ENCODE assay signal across 12 mouse cellular contexts in genomic region chr10:96980832-96981515, GRCm38 (mm10).
A peak's percentile ranks its signal among the peaks of the same experiment; 100 is the strongest.
DNase-seq lines count a peak whose midpoint lies in the region; ATAC-seq and TF ChIP-seq lines count a peak whose summit lies in the region.
"Had no signal": no experiment of that assay in that cellular context is flagged by ENCODE, and none has a peak within 500 bp of the region (broad histone marks: within the 10 kb centered on the region; RNA-seq: fewer than 3 reads in every experiment).

No protein-coding gene starts in this region.

- peak overlapping the region; percentile 79 for H3K27ac ChIP-seq in forebrain, embryonic 10.5 days
- peak overlapping the region; percentile 32; the same call in 1 of the 2 replicates for H3K27ac ChIP-seq in hindbrain, postnatal 0 days
- peak overlapping the region; percentile 87 for H3K27ac ChIP-seq in neural tube, embryonic 13.5 days (replicated peaks)
- no peak overlapping the region for H3K27ac ChIP-seq in heart, embryonic 12.5 days (ENCODE audit: poor library complexity, severe bottlenecking)
- H3K27ac ChIP-seq: embryonic facial prominence, embryonic 12.5 days; gastrocnemius, adult 2 months; heart, embryonic 15.5 days; kidney, postnatal 0 days; limb, embryonic 13.5 days had no signal

- no peaks in the 10 kb centered on the region for H3K27me3 ChIP-seq in forebrain, embryonic 10.5 days (ENCODE audit: poor library complexity, severe bottlenecking)
- H3K27me3 ChIP-seq in hindbrain, postnatal 0 days (ENCODE audit: insufficient read depth, low read length) = no peaks in the 10 kb centered on the region
- H3K27me3 ChIP-seq in neural tube, embryonic 13.5 days = no peaks in the 10 kb centered on the region
- no peaks in the 10 kb centered on the region for H3K27me3 ChIP-seq in heart, embryonic 12.5 days (replicated peaks)
- H3K27me3 ChIP-seq: embryonic facial prominence, embryonic 12.5 days; heart, embryonic 15.5 days; limb, embryonic 13.5 days had no signal

- WGBS in forebrain, embryonic 10.5 days = 30% methylated on average over 9 of the region's 9 CpGs
- WGBS in hindbrain, postnatal 0 days = 19% methylated on average over 9 of the region's 9 CpGs
- WGBS in neural tube, embryonic 13.5 days = 19% methylated on average over 9 of the region's 9 CpGs
- 83% methylated on average over 9 of the region's 9 CpGs for WGBS in heart, embryonic 12.5 days

- no peak overlapping the region for H3K4me2 ChIP-seq in hindbrain, postnatal 0 days (ENCODE audit: low read depth, low read length)
- peak overlapping the region; percentile 6; the same call in 1 of the 2 replicates for H3K4me2 ChIP-seq in neural tube, embryonic 13.5 days
- H3K4me2 ChIP-seq in heart, embryonic 12.5 days = no peak overlapping the region
- H3K4me2 ChIP-seq: embryonic facial prominence, embryonic 12.5 days; heart, embryonic 15.5 days; limb, embryonic 13.5 days had no signal

- peak overlapping the region; percentile 12; the same call in 1 of the 2 replicates for H3K4me3 ChIP-seq in forebrain, embryonic 10.5 days
- H3K4me3 ChIP-seq in hindbrain, postnatal 0 days (ENCODE audit: low read length) = no peak overlapping the region
- no peak overlapping the region for H3K4me3 ChIP-seq in neural tube, embryonic 13.5 days
- no peak overlapping the region for H3K4me3 ChIP-seq in heart, embryonic 12.5 days
- H3K4me3 ChIP-seq: embryonic facial prominence, embryonic 12.5 days; gastrocnemius, adult 2 months; heart, embryonic 15.5 days; limb, embryonic 13.5 days had no signal

- ATAC-seq in hindbrain, postnatal 0 days = peak; percentile 55; the same call in 1 of the 2 replicates
- peak; percentile 82 for ATAC-seq in neural tube, embryonic 13.5 days (ENCODE audit: low read depth)
- no peak for ATAC-seq in heart, embryonic 12.5 days (ENCODE audit: insufficient number of reproducible peaks, low FRiP score)

- TF ChIP-seq CTCF in hindbrain, postnatal 0 days (IDR thresholded peaks at IDR 0.05; ENCODE audit: low read depth) = no peak

- DNase-seq in brain, embryonic 18.5 days (ENCODE audit: low read depth, low spot score) = peak; percentile 46
- peak; percentile 54 for DNase-seq in forebrain, embryonic 10.5 days (ENCODE audit: extremely low spot score, low spot score)
- DNase-seq in hindbrain, postnatal 0 days (ENCODE audit: low spot score) = peak; percentile 34
- DNase-seq in gastrocnemius, postnatal 25 days = no peak
- DNase-seq in urinary bladder, postnatal 36 days (ENCODE audit: low spot score in 2 of 2) = no peak
- DNase-seq: gastrocnemius, adult 2 months had no signal

- H3K9me3 ChIP-seq in forebrain, embryonic 10.5 days = no peaks in the 10 kb centered on the region
- H3K9me3 ChIP-seq in hindbrain, postnatal 0 days (ENCODE audit: low read length) = no peaks in the 10 kb centered on the region
- no peaks in the 10 kb centered on the region for H3K9me3 ChIP-seq in neural tube, embryonic 13.5 days
- H3K9me3 ChIP-seq in heart, embryonic 12.5 days (replicated peaks) = no peaks in the 10 kb centered on the region
- H3K9me3 ChIP-seq: embryonic facial prominence, embryonic 12.5 days; heart, embryonic 15.5 days; limb, embryonic 13.5 days had no signal

- H3K9ac ChIP-seq in hindbrain, postnatal 0 days (replicated peaks; ENCODE audit: low read length) = no peak overlapping the region; the same call in 1 of the 2 replicates
- no peak overlapping the region for H3K9ac ChIP-seq in neural tube, embryonic 13.5 days
- no peak overlapping the region for H3K9ac ChIP-seq in heart, embryonic 12.5 days
- H3K9ac ChIP-seq: embryonic facial prominence, embryonic 12.5 days; heart, embryonic 15.5 days; limb, embryonic 13.5 days had no signal

- no peaks in the 10 kb centered on the region for H3K36me3 ChIP-seq in forebrain, embryonic 10.5 days (replicated peaks)
- no peaks in the 10 kb centered on the region for H3K36me3 ChIP-seq in hindbrain, postnatal 0 days (ENCODE audit: insufficient read depth, low read length)
- H3K36me3 ChIP-seq in neural tube, embryonic 13.5 days = no peaks in the 10 kb centered on the region
- no peaks in the 10 kb centered on the region for H3K36me3 ChIP-seq in heart, embryonic 12.5 days
- H3K36me3 ChIP-seq: embryonic facial prominence, embryonic 12.5 days; heart, embryonic 15.5 days; limb, embryonic 13.5 days had no signal

- H3K4me1 ChIP-seq in forebrain, embryonic 10.5 days = peaks cover 17% of the 10 kb centered on the region
- peaks cover 9% of the 10 kb centered on the region for H3K4me1 ChIP-seq in hindbrain, postnatal 0 days (ENCODE audit: insufficient read depth, low read length)
- peaks cover 23% of the 10 kb centered on the region for H3K4me1 ChIP-seq in neural tube, embryonic 13.5 days (replicated peaks)
- no peaks in the 10 kb centered on the region for H3K4me1 ChIP-seq in heart, embryonic 12.5 days (replicated peaks)
- H3K4me1 ChIP-seq: heart, embryonic 15.5 days had no signal

Comparison
In these comparisons a context has a peak if more than half of its experiments do, and no peak if none do; other contexts are left out.
1. DNase-seq: peak in brain, embryonic 18.5 days (single experiment), forebrain, embryonic 10.5 days (single experiment) and hindbrain, postnatal 0 days (single experiment); none in gastrocnemius, postnatal 25 days (single experiment) and urinary bladder, postnatal 36 days (0 of 2).